Mouse (Mus musculus) T-helper 1 cell (primary cell): ENCODE results near the gene Dmc1.

Experiments
- in situ Hi-C: fragments of 300-600 bp; cut with MboI, MseI; formaldehyde crosslinking; loops from one replicate; pipeline ENCODE4 v1.15.1; 2025; ENCODE audit warnings: high pct_unique_total_duplicates

Gene Dmc1

GRCm38 (mm10) chr15:79575543-79576222, 29.2 kb downstream of the Dmc1 start:
- in situ Hi-C loops, result no loop called here

GRCm38 (mm10) chr15:79562417-79562816, 42.5 kb downstream of the Dmc1 start:
- in situ Hi-C loops, result no loop called here

DNA sequence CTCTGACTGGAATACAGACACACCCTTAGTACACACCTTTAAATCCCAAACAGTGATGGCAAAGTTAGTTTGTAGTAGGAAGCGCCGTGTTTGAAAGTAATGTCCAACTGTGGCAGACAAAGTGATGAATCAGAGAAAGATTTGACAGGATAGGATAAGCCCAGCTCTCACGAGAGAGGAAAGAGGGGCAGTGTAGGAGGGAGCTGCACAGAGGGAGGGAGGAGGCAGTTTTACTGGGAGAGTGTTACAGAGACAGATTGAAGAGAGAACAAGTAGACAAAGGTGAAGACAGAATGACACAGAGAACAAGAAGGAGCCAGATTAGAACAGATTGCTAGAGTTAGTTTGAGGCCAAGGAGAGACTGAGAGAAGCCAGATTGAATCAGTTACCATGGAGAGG, 45.3 kb downstream of the Dmc1 start:
- in situ Hi-C loops, result no loop called here

DNA sequence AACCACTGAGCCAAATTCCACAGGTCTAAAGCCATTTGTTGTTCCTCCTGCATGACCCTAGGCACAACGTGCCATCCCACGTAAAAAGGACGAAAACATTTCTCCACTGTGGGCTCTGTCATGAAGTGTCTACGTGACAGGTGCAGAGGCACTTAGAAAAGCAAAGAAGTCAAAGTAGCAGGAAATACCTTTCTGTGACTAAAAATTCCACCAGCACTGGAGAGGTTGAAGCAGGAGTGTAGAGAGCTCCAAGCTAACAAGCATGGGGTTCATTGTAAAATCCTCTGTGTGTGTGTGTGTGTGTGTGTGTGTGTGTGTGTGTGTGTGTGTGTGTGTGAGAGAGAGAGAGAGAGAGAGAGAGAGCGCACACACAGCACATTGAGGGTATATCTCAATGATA, 52.3 kb downstream of the Dmc1 start:
- in situ Hi-C loops, result no loop called here

DNA sequence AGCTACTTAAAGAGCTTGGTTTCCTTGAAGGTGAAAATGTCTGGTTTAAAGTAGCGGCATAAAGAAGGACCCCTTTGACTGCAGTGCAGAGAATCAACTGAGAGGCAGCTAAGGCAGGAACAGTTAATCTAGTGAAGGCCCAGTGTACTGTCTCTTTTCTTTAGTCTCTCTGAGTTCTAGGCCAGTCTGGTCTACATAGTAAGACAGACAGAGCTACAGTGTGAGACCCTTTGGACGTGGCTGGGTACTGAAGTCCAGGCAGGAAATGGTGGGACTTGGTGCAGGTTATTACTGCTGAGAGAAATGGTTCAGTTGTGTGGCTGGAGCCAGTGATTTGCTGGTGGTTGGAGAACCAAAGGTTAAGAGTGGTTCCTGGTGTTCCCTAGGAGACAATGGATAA, 56.7 kb downstream of the Dmc1 start:
- in situ Hi-C loops, result no loop called here

DNA sequence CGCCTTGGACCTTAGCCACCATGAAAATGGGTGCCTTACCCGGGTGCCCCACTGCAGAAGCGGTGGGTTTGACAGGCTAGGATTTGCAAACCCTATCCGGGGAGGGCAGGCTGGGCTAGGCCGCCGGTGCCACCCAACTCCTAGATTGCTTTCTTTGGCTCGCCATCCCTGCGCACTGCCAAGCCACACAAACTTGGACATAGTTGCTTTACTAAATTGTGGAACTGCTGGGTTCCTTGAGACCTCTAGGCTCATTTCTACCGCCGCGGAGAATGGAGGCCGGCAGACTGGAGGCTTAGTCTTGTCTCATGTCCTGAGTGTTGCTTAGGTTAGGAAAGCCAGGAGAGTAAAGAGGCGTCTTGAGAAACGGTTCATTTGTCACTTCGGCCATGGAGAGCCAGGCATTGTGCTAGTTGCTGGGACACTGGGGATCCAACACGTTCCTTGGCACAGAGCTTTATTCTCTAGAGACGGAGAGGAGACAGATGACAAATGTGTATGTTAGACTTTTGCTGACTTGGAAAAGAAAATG, 57.6 kb downstream of the Dmc1 start:
- in situ Hi-C loops, result no loop called here

GRCm38 (mm10) chr15:79546410-79547288, 58.3 kb downstream of the Dmc1 start, which contains the start of gene Ddx17:
Gene Ddx17 (minus strand): TSS chr15:79546741.
- in situ Hi-C loops, result no loop called here

- in situ Hi-C loops, result no loop called here
Measured at GRCm38 (mm10) chr15:79545921-79546399, 58.9 kb downstream of the Dmc1 start.

DNA sequence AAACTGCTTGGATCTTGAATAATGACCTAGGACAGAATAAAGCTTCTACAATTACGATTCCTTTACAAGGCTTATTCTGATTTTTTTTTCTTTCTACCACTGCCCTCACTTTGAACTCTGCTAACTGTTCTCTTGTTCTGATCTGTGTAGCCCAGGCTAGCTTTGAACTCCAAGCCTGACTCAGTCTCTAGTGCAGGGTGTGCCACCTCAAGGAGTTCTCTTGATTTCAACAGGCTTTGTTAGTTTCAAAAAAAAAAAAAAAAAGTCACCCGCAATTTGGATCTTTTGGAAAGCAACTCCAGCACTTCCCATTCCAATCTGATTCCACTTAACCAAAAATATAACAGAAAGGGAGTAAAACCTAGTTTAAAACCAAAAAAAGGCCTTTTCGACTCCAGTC, 59.4 kb downstream of the Dmc1 start:
- in situ Hi-C loops, result no loop called here

DNA sequence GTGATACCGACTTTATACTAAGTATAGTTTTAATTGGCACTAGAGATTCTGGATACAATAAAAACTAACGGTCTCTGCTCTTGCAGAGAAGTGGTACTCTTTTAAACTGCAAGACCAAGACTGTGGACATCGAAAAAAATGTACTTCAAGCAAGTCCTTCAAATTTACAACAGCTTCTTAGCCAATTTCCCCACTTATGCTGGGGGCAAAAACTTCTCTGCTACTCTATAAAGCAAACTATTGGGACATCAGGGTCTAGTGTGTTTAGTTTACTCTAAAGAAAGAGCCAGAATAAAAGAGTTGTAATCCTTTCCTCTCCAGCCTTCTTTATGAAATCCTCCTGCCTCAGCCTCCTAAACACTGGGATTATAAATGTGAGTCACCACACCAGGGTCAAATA, 60.9 kb downstream of the Dmc1 start:
- in situ Hi-C loops, result no loop called here

GRCm38 (mm10) chr15:79533796-79534195, 71.1 kb downstream of the Dmc1 start:
- in situ Hi-C loops, result no loop called here

GRCm38 (mm10) chr15:79529935-79530334, 75.0 kb downstream of the Dmc1 start:
- in situ Hi-C loops, result no loop called here

- in situ Hi-C loops, result no loop called here
Measured at GRCm38 (mm10) chr15:79527991-79528639, 76.8 kb downstream of the Dmc1 start.

DNA sequence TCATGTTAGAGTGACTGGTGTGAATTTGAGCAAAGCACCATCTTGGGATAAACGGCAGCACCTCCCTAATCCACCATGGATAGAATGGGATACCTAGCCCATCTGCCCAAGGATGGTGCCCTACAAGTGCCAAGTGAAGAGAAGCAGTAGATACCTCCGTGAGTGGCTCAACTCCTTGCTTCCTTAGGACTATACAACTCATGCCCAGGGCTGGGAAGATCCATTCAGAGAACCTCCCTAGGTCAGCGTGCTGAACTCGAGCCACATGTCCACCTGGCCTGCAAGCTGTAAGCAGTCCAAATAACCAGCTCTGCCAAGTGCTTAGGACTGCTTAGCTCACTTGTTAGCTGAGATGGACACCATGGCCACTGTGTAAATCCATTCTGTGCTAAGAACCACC, 77.7 kb downstream of the Dmc1 start:
- in situ Hi-C loops, result no loop called here

GRCm38 (mm10) chr15:79525979-79526768, 78.7 kb downstream of the Dmc1 start:
- in situ Hi-C loops, result no loop called here

DNA sequence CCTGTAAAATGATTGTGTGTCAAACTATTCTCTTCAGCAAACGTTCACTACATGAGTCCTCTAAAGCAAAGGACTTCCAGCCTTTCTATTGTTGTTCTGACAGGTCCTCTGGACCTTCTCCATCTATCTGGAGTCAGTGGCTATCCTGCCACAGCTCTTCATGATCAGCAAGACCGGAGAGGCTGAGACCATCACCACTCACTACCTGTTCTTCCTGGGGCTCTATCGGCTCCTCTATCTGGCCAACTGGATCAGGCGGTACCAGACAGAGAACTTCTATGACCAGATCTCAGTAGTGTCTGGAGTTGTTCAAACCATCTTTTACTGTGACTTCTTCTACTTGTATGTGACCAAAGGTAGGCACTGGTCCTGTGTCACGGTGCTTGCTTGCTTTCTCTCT, 79.3 kb downstream of the Dmc1 start:
- in situ Hi-C loops, result no loop called here

GRCm38 (mm10) chr15:79519400-79520220, 85.3 kb downstream of the Dmc1 start:
- in situ Hi-C loops, result loop anchor here (10.0 kb wide), 1 partner anchor 955 kb away; no protein-coding TSS in a partner anchor

GRCm38 (mm10) chr15:79518571-79518970, 86.3 kb downstream of the Dmc1 start:
- in situ Hi-C loops, result loop anchor here (10.0 kb wide), 1 partner anchor 954 kb away; no protein-coding TSS in a partner anchor

GRCm38 (mm10) chr15:79517710-79518109, 87.2 kb downstream of the Dmc1 start:
- in situ Hi-C loops, result loop anchor here (10.0 kb wide), 1 partner anchor 953 kb away; no protein-coding TSS in a partner anchor
